Mouse (Mus musculus): ENCODE measurements around the gene Tfb2m. TPM values are rescaled to one million over a fixed set of nuclear protein-coding genes. Genes with fewer than 3 reads are reported as not detected.

The Tfb2m gene
- polyA plus RNA-seq, 1 experiment: 30.4 TPM

DNA sequence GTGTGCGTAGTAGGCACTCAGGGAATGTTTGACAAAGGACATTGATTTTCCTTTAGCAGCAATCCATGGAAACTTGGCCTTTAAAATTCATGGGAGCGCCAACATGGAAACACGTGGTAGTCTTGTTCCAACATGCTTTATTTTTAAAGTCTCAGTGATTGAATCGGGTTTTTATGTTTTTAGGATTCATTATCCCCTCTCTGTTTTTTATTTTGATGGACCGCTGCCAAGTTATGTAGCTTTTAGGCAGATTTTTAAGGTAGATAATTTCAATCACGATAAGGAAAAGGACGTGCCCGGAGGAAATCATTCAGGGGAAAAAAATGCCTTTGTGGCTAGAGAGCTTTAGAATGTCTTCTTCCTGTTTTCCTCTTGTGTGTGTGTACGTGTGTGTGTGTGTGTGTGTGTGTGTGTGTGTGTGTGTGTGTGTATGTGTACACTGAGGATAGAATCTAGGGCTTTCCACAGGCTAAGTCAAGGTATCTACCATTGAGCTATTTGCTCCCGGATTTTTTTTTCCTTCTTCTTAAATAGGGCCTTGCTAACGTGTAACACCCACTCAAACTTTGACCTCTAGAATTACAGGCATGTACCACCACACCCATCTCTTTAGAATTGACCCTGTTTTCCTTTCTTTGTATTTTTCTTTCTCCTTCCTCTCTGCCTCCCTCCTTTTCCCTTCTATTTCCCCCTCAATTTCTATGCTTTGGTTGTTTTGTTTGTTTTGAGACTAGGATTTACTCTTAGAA is 13.6 kb upstream of the Tfb2m start:
- DNase-seq (ENCODE audit: low spot score): no peak

DNA sequence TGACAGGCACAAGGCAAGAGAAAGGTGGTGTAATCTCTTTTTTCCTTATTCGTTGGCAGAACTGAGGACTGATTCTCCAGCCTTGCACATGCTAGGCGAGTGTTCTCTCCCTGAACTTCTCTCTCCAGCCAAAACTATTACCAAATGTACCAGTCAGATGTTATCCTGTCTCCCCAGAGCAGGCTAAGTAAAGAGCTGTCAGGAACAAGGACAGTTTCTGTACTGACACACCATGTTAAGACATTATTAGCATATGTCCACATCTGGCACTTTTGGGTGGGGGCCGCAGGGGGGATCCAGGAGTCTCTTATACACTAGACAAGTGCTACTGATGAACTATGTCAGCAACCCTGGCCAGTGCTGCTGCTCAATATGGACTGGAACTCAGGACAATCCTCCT is 10.9 kb upstream of the Tfb2m start:
- no peak for DNase-seq (ENCODE audit: low spot score)

DNA sequence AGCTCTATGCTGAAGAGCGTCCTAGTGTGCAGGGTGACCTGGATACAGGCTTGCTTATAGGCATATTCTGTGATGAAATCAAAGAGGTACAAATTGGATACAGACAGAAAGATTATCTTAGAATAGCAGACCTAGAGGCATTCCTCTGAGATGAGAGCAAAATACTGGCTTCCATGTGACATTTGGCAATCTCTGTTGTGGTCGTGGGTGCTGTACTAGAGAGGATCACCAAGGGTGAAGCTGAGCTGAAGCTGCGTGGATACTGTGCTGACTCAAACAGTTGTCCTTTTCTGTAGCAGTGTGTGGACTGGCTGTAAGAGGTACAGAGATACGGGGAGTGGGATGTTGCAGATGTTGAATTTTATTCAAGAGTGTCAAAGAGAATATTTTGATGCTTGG is 7.9 kb upstream of the Tfb2m start:
- DNase-seq (ENCODE audit: low spot score): no peak

DNA sequence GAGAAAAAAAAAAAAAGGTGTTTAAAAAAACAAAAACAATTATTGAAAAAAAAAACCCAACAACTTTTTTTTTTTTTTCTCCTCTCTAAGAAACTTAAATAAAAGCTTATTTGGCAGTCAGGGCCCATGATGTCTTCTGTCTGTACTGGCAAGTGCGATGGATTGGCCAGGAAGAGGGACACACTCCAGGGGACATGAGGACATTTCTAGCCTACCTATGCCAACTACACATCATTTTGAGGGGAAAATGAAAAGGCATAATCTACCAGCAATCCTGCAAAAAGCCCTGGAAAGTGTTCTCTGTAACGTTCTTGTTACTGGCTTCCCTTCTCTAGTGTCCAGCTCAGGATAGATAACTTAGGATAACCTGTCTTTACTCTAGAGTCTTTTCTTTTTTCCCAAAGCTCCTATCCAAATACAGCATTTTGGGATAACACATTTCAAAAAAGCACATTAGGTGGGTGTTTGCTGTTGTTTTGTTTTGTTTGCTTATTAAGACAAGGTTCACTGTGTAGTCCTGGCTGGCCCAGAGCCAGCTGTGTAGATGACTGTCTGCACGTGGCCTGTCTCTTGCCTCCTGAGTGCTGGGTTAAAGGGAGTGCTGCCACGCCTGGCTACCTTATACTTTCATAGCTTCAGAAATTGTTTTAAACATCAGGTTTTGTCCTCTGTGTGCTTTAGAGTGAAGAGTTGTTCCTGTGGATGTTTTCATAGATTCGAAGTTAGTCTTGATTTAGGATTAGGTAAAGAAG is 7.3 kb upstream of the Tfb2m start:
- DNase-seq (ENCODE audit: low spot score): no peak

DNA sequence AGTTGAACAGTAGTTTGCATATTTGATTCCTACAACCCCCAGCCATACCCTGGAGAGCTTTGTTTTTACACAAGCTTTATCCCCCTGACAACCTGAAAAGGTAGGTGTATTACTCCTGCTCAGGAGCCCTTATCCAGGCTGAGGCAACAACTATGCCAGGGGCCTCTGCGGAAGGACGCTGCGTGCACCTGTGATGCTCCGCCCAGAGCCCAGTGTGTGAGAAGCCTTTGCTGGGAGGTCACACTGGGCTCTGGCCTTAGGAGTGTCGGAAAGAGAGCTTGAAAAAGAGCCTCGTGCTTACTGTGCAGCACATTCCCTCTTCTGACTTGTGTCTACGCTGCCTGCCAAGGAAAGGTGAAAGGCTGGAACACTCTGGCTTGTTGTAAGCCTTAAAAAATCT is 6.7 kb upstream of the Tfb2m start:
- DNase-seq (ENCODE audit: low spot score): no peak

DNA sequence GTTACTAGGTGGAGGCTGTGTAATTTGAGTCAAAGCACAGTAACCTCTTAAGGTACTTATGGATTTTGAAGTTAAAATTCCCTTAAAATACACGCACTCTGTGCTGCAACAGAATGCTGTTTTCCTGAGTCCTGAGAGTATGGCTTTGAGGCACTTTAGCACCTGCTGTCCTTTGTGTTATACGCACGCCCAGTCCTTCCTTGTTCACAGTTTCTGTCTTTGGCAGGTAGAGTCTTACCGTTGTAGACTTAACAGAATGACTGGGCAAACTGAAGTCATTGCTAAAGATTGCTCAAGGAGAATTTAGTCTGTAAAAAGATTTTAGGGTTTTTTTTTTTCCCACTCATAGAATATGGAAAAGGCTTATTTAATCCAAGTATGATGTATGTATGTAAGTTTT is 5.9 kb upstream of the Tfb2m start:
- no peak for DNase-seq (ENCODE audit: low spot score)

DNA sequence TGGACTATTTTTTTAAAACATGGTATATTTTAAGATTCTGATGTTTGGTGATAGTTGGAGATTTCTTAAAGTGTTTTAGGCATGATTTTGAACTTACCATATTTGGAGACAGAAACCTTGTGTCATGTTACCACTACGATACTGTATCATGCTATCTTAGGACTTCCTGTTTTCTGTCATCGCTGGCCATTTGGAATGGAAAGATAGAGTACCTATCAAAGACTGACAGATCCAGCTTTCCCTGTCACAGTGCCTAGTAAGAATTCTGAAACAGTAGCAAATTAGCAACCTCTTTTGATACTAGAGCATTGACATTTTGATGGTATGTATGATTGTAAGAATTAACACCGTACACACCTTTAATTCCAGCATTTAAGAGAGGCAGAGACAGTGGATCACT is 5.3 kb upstream of the Tfb2m start:
- no peak for DNase-seq (ENCODE audit: low spot score)

DNA sequence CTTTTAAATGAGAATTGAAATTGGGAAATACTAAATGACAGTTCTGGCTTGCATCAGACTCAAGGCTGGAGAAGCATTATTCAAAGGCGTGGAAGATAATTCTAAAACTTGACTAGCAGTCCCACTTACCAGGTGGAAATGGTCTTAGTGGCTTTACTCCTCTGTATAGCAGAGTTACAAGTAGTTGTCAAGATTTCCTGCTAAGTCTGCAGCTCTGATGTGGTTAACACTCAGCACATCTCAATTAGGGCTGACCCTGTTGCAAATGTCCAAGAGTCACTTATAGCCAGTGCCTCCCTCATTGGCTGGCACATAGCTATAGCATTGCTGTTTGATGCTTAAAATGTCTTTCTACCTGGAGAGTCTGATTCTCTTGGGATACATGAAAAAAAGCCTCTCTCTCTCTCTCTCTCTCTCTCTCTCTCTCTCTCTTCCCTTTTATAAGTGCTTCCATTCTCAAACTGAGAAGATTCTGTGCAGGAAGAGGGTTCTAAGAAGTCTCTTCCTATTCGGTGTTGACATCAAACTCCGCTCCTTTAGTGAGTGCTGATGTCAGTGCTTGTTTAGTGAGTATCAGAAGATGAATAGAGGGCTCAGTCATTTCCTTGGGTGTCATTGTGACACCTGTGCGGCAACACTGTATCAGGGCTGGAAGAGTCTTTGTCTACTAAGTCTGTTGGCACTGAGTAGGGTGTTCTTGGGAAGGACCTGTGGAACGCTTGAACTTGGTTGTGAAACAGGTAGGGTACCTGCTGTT is 3.1 kb upstream of the Tfb2m start:
- DNase-seq (ENCODE audit: low spot score): no peak

DNA sequence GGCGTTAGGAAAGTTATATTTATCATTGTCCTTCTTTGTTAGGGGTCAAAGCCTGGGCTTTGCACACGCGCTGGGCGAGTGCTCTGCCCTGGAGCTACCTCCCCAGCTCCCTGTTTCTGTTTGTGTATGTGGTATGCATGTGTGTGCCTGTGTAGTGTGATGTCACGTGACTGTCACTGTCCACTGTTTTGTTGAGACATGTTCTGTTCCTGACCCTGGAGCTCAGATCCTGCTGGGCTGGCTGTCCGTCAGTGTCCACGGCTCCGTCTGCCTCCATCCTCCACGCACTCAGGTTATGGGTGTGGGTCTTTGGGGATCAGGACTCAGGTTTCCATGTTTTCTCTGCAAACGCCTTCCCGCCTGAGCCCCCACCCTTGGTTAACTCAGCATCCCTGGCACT is 2.2 kb upstream of the Tfb2m start:
- no peak for DNase-seq (ENCODE audit: low spot score)

DNA sequence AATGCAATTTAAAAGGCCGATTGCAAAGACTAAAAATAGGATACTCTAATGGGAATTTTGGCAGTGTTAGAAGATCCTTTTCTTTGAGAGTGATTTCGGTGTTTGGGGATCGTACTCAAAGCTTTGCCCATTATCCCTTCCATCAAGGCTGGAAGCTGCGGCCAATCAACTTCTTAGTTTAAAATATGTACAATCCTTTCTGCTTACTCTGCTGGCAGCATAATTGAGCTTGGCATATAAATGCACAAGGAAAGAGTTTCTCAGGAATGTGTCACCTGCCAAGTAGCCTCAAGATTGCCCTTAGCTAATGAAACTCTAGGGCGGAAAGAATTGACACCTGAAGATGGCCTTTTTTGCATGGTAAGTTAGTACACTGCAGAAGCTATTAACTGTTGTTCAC is 1.1 kb upstream of the Tfb2m start:
- no peak for DNase-seq (ENCODE audit: low spot score)

DNA sequence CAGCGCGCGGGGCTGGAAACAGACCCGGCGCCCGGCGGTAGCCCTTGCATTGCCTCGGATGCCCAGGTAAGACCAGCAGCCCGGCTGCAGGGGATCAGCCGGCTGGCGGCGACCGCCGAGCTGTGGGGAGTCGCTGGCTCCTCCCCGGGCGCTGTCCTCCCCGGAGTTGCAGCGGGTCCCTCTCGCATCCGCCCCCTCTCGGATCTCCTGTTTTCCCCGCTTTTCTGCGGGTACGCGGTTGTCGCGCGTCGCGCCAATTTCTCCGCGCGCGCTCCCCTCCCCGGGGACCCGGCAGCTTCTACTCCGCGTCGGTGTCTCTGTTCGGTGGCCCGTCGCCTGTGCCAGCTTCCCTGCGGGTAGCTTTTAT is 467 bp upstream of the Tfb2m start:
- no peak for DNase-seq (ENCODE audit: low spot score)

DNA sequence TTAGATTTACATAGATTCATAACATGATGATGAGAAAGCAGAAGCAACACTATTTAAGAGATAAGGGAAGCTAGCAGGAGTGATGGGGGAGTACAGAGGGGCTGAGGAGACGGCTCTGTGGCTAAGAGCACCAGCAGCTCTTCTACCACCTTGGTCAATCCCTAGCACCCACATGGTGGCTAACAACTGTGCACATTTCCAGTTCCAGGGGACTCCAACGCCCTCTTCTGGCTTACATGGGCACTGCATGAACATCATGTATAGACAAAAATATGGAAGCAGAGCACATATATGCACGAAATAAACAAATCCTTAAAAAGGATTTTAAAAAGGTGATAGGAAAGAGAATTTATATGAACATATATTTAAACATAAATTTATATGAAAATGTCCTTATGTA is 4.6 kb downstream of the Tfb2m start:
- no peak for DNase-seq (ENCODE audit: low spot score)

DNA sequence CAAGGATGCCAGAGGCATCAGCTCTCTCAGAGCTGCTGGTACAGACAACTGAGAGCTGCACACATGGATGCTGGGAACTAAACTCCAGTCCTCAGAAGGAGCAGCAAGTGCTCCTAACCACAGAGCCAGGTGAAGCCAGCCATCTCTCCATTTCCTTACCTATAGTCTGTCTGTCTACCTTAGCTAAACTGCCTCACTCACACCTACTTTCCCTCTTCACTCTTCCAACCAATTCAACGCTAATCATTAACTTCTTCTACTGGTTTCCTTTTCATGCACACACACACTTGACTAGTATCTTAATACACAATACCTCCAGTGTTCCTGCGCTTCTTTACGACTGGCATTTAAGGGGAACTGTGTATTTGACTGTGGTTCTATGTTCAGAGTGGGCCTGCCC is 6.2 kb downstream of the Tfb2m start:
- DNase-seq (ENCODE audit: low spot score): no peak

DNA sequence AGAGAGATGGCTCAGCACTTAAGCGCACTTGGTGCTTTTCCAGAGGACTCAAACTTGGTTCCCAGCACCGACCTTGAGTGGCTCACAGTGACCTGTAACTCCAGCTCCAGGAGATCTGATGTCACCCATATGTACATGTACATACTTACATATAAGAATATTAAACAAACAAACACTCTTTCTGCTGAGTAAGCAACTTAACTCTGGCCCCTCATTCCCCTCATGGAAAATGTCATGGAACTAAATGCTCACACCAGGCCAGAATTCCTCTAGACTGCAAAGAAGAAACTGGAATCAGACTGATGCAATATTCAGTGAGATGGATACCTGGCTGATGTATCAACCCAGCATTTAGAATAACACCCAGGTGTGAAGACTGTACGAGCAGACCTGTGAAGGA is 7.0 kb downstream of the Tfb2m start:
- no peak for DNase-seq (ENCODE audit: low spot score)

DNA sequence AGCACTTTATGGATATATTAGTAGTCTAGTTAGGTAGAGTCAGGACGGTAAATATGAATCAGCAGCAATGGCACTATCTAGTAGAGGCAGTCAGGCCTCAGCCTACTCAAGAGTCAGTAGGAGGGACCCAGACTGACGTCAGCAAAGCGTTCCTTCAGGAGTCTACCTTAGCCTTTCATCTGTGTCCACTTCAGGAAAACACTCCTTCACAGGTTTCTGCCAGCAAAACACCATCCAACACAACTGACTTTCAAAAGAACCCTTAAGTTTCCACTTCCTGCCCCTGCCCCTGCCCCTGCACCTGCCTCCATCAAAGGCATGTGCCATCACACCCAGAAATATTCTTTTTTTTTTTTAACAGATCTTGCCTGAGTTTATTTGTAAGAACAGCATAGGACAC is 26.2 kb downstream of the Tfb2m start:
- DNase-seq (ENCODE audit: low spot score): no peak

DNA sequence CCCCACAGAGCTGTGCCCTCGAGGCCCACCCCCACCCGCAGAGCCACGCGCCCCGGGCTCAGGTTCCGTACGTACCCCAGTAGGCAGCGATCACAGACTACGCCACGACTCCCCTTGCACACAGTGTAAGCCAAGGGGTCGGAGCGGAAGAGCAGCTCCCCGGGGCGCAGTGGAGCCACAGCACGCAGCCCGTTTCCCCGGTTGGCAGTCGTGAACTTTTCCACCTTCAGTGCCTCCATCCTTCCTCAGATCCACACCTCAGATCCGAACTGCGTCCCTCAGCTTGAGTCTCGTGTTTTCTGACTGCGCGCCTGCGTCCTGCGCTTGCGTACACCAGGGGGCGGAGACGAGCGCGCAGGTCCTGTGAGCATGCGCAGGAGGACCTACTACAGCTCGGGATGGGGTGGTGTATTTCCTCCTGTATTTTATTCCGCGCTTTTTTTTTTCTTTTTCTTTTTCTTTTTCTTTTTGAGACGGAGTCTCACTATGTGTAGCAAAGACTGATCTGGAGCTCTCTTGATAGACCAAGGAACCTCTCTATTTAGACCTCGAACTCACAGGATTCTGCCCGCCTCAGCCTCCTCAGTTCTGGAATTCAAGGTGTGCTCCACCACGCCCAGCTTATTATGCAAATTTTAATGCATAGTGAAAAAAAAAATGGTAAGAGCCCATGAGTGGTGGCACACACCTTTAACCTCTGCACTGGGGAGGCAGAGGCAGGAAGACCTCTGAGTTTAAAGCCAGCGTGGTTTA is 28.2 kb downstream of the Tfb2m start, which contains the start of gene Smyd3:
Gene Smyd3 (minus strand): TSS at position 329 of the 753 bp plus-strand sequence.
- peak; percentile 66 for DNase-seq (ENCODE audit: low spot score)

DNA sequence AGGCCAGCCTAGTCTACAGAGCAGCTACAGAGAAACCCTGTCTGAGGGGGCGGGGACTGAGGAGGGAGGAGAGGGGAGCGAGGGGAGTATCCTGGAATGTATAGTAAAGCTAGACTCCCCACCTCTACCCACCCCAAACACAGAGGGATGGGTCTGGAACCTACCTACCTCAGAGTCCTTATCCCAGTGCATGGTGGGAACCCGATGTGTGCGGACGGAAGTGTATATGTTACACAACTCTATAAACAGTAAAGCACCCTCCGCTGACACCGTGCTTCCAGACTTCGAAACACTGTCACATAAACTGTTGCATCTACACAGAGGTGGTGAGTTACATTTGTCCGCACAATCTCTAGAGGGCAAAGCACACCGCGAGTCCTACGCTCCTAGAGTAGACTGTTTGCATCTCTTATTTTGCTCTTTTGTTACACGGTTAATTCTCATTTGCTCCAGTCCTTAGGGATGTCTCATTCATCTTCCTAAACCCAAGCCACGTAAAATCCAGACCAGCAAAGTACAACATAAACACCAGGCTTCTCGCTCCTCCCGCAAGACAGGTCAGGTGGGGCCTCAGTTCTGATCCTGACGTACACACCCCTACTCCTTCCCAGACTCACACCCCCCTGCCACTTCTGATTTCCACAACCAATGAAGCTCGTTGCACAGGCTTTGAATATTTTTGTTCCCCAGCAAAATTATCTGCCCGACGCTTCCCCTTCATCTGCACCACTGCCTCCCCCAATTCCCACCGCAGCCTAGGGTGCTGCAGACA is 28.9 kb downstream of the Tfb2m start:
- DNase-seq (ENCODE audit: low spot score): no peak

DNA sequence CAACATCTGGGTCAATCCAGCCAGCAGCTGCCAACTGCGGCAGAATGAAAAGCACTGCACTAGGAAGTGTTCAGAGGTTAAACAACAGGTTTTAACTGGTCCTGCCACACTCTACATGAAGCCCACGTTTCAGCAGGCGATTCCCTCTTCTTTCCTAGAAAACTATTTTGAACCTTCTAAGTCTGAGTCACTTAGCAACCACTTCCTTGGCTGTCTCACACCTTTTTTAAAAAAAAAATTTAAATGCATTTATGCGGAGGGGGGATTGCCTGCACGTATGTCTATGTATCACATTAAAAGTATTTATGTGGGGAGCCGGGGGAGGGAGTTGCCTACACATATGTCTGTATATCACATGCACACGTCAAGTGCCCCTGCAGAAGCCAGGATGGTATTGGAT is 34.2 kb downstream of the Tfb2m start:
- no peak for DNase-seq (ENCODE audit: low spot score)

DNA sequence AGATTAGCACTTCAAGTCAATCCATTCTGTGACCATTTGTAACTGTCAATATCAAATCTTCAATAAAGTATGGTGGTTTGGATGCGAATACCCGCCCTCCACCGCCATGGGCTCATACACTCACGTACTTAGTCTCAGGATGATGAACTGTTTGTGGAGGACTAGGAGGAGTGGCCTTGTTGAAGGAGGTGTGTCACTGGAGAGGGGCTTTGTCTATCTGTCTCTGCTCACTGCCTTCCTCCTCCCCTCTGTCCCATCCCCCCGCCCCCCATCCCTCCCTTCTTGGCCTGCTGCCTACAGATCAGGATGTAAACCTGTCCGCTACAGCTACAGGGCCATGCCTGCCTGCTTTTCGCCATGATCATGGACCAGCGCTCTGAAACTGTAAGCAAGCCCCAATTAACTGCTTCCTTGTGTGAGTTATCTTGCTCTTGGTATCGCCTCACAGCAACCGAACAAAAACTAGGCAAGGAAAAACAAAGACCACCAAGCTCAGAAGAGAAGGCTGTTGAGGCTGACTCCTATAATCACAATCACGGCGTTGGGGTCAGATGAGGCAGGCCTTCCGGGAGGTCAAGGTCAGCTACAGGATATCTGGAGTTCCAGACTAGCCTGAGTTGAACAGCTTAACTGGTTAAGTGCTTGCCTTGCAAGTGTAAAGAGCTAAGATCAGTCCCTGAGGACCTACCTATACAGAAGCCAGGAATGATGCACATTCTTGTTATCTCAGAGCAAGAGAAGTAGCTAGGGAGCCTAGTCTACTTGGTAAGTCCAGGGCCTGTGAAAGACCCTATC is 35.3 kb downstream of the Tfb2m start:
- no peak for DNase-seq (ENCODE audit: low spot score)

DNA sequence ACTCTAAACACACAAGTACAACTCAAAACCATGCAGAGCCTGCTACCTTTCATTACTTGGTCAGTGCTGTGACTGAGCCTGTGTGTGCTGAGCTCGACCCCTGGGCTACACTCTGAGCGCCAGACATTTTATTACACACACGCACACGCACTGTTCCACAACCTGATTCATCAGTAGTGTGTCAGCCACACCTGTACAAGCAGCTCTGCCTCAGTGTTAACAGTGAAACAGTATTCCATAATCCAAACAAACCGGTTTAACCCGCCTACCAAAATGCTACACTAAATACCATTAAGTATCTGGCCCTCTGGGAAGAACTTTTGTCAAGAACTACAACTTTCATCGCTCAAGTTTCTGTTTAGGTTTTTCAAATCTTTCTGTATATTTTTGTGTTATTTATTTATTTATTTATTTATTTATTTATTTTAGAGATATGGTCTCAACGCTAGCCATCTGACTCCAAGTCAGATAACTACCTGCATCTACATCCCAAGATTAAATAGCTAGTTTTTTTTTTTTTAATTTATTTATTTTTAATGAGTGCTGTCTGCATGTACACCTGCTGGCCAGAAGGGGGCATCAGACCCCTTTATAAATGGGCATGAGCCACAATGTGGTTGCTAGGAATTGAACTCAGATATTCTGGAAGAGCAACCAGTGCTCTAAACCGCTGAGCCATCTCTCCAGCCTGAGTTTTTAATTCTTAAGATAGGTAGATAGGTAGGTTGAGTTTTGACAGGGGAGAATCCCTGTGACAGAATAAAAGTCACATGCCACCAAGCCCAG is 39.3 kb downstream of the Tfb2m start:
- DNase-seq (ENCODE audit: low spot score): no peak
